Mouse (Mus musculus) left cerebral cortex, adult 18-20 months (tissue): ENCODE data around the gene Upf1. TPM values are rescaled to one million over a fixed set of nuclear protein-coding genes. Genes with fewer than 3 reads are reported as not detected.

ENCODE experiments used
- DNase-seq, 2 experiments: peaks; one replicate each; pipeline ENCODE4 v3.0.0; 2021 to 2022; ENCODE audit warnings: low spot score in 2 of 2, mixed read lengths in 1 of 2
- long read RNA-seq, 2 experiments: library from polyadenylated mRNA; stranded (forward); transcript quantifications; one replicate each; pipeline ENCODE4 v2.0.0; 2021
- total RNA-seq, 2 experiments: library from RNA; stranded (reverse); gene quantifications; 2 replicates each; pipeline ENCODE4 v1.2.3; 2021

The Upf1 gene
- total RNA-seq: 10 to 100 TPM; 64.1 to 73.7 TPM
- long read RNA-seq, experiment 1, full-length matches to known transcripts: 41 of 79 reads
- long read RNA-seq, experiment 1, partial matches to known transcripts: 26 of 79 reads
- long read RNA-seq, experiment 1, other reads (novel, unspliced or antisense): 12 of 79 reads
- long read RNA-seq, experiment 2, full-length matches to known transcripts: 21 of 48 reads
- long read RNA-seq, experiment 2, partial matches to known transcripts: 21 of 48 reads
- long read RNA-seq, experiment 2, other reads (novel, unspliced or antisense): 6 of 48 reads

DNA sequence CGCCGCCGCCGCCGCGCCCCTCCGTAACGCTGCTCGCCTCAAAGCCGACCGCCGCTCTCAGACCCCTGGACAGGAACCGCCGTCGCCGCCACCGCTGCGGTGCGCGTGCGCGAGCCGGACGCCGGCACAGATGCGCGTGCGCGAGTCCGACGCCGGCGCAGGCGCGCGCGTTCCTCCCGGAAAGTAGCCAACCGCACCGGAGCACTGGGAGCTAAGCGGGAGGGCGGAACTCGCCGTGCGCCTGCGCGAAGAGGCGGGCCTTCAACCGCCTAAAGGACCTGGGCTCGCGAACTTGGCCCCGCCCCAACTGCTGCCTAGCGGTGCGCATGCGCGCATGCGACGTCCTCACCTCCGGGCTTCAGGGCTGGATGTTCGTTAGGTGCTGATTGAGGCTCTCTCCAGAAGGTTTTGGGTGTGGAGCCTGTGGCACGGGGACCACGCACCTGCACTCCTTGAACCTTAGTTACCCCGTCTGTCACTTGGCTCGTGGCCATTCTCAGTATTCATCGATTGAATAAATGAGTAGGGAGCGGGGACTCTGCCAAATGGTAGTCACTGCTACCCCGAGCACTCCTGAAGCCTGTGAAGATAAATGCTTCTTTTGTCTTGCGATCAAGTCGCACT lies at the start of gene Upf1:
Gene Upf1, minus strand, starts transcription at position 85 of the 624 bp plus-strand sequence.
- DNase-seq: peak; percentile 99 to 100

DNA sequence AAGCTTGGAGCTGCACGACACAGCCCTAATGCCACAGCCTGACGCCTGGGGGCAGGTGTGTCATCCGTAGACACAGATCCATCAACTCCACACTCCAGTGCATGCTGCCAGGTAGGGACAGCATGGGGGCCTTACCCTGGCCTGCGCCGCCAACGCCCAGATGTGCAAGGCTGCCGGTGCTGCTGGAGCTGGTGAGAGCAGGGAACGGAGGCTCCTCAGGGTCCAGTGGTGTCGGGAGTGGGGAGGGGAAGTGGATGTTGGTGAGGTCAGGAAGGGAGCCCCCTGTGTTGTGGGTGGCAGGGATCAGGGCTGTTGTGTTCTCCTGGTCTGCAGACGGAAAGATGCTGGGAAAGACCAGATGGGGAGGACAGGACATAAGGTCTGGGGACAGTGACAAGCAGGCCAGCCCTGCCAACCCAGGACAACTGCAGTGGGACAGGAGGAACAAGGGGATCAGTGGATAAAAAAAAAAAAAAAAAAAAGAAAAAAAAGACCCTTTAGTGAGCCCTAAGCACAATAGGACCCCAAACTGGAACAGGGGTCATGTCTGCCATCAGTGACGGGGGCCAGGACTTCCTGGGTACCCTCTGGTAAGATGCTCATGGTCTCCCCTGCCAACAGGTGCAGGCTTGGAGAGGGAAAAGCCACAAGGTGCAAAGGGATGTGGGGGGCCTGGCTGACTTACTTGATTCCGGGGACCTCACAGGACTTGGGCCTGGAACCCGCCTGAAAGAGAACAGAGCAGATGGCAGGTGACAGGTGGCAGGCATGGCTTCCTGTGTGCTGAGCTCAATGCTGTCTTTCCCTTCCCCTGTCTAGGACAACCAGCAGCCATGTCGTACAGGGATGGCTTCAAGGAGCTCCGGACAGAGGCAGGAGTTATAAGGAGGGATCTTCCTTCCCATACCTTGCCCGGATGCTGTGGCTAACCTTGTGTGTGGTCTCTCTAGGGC lies 44.8 kb upstream of the Upf1 start:
- no peak for DNase-seq

DNA sequence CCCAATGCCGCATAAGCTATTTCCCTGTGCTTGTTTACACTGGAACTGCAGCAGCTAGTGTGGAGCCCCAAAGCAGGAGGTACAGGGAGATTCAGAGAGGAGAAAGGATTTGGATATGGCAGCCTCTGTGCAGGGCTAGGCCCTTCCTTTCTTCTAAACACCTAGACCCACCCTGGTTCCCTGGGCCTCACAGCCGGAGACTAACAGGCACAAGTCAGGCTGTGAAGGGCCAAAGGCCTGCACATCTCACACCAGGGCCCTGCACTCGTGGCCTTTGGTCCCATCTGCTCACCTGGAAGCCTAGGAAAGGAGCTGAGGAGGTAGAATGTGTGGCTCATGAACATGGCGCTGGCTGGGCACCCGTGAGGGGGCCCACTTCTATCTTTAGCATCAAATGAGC lies 43.1 kb upstream of the Upf1 start:
- DNase-seq: no peak

- no peak for DNase-seq
These were observed 42.6 kb upstream of the Upf1 start for GRCm38 (mm10) chr8:70395649-70396048.

DNA sequence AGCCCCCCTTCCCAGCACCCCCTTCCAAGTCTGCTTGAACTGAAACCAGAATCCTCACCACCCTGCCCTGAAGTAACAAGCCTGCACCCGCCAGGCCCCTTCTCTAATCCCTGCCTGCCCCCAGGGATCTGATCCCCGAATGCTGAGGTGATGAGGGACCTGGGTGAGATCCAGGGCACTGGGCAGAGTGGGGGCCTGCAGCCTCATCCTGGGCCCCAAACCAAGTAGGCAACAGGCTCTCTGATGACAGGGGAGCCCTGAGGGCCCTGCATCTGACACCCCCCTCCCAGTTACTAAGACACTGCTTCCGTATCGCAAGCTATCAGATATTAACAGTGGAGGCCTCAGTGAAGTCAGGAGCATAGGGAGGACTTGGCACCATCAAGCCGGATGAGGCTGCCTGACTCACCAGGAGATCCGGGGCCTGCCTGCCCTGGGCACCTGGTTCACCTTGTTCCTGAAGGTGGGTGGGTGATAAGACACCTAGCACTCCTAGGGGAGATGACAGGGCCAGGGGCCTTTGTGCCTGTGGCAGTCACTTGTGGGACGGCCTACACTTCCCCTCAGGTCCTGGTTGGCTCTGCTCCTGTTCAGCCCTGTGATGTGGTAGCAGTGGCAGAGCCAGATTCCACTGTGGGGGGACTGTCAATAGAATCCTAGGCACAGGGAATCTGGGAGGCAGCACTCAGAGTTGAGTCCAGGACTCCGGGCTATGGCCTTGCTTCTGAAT lies 41.4 kb upstream of the Upf1 start:
- DNase-seq: no peak

DNA sequence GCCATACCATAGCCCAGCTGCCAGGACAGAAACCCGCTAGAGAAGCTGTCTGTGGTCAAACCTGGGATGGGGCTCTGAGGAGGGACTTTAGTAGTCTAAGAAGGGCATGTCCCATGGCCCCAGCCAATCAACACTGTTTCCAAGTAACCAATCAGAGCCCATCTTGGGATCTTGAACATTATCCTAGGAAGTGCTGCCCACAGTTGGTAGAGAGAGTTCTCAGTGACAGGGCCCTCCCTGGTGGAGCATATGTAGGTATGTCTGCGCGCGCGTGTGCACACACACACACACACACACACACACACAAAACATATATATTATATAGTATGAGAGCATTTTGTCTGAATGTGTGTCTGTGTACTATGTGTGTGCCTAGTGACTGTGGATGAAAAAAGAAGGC lies 40.0 kb upstream of the Upf1 start:
- no peak for DNase-seq

GRCm38 (mm10) chr8:70389678-70390077 lies 36.6 kb upstream of the Upf1 start:
- peak in 1 of 2 experiments; percentile 27 for DNase-seq

- DNase-seq: peak; percentile 49 to 63
These were observed 30.2 kb upstream of the Upf1 start for GRCm38 (mm10) chr8:70383287-70383686.

GRCm38 (mm10) chr8:70380069-70380468 lies 27.0 kb upstream of the Upf1 start:
- DNase-seq: peak in 1 of 2 experiments; percentile 39

DNA sequence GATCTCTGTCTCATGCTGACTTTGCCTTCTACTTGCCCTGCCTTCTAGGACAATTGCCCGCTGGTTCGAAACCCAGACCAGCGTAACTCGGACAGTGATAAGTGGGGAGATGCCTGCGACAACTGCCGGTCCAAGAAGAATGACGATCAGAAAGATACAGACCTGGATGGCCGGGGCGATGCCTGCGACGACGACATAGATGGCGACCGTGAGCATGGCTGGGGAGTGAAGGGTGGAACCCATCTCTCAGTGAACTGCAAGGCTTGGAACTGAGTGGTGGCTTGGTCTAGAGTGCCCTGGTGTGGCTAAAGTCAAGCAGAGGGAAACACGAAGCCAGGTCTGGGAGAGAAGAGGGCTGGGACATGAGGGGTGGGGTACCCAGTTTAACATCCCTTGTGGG lies 24.0 kb upstream of the Upf1 start:
- no peak for DNase-seq

DNA sequence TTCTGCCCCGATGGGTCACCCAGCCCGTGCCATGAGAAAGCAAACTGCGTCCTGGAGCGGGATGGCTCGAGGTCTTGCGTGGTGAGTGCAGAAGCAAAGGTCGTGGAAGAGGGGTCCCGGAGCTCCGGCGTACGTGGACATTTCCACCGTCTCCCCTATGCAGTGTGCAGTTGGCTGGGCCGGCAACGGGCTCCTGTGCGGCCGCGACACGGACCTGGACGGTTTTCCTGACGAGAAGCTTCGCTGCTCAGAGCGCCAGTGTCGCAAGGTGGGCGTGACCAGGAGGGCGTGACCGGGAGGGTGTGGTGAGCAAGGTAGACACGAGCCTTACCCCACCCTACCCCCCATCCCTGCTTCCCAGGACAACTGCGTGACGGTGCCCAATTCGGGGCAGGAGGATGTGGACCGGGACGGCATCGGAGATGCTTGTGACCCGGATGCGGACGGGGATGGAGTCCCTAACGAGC lies 23.2 kb upstream of the Upf1 start:
- no peak for DNase-seq

DNA sequence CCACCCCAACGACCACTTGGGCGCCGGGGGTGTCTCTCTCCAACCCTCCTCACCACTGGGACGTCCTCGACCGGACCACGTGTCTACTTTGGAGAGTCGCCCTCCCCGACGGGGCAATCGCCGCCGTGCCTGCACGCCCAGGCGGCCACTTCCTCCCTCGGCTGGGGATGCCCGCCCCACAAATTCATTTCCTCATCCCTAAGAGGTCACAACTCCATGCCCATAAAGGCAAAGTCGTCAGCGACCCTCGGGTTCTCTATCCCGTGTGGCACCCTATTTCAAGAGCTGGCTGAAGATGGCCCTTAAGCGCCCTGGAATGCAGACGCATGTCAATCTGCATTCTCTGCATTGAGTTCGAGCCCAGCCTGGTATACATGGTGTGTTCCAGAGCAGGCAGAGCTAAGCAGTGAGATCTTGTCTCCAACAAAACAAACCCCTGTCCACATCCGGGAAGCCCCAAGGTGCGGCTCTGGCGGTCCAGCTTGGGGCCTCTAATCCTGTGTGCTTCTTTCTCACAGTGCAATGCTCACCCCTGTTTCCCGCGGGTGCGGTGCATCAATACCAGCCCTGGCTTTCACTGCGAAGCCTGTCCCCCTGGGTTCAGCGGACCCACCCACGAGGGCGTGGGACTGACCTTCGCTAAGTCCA lies 22.3 kb upstream of the Upf1 start:
- no peak for DNase-seq

DNA sequence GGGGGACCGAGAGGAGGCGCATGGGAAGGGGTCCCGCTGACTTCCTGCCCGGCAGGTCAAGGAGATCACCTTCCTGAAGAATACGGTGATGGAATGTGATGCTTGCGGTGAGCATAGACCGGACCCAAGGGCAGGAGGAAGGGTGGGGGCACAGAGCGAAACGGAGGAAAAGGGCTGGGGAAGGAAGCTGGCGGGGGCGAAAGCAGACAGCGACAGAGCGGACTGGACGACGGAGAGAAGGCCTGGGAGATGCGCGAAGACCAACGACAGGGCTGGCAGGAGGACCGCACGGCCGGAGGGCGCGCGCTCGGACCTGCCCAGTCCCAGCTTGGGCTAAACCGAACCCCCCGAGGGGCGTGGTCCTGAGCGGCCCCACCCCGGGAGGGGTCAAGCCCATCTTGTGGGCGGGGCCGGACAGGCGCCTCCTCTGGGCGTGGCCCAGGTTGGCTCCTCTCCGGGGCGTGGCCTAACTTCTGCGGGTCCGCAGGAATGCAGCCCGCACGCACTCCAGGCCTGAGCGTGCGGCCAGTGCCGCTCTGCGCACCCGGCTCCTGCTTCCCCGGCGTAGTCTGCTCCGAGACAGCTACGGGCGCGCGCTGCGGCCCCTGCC lies 21.3 kb upstream of the Upf1 start:
- DNase-seq: peak in 1 of 2 experiments; percentile 27

DNA sequence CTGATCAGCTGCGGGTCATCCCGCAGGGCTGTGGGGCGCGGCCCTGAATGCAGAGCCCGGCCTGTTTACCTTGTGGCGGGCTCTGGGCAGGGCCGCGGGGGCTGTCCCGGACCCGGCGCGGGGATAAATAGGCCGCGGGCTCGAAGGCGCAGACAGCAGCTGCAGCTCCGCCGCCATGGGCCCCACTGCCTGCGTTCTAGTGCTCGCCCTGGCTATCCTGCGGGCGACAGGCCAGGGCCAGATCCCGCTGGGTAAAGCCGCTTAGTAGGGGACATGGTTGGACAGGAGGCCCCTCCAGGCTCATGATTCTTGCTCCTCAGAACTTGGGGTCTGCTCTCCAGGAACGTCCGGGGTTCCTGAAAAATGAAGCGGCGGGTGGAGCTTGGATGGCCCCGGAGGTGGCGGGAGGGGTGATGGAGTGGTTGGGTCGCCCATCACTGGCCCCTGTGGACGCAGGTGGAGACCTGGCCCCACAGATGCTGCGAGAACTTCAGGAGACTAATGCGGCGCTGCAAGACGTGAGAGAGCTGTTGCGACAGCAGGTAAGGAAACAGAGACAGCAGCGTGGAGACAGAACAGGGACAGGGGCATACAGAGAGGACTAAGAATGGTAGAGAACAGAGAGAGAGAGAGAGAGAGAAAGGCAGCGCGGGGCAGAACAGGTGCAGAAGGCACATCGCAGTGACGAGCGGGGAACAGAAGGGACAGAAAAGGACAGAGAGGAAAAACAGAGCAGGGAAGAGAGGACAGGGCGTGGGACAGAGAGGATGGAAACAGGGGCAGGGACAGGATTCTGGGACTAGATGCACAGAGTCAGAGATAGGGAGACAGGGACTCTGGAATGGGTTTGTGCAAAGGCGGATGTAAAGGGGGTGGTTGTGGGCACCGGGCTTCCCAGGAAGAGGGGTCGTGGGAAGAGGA lies 20.6 kb upstream of the Upf1 start, which contains the start of gene Comp:
Gene Comp, plus strand, starts transcription at position 162 of the 921 bp plus-strand sequence.
- no peak for DNase-seq

DNA sequence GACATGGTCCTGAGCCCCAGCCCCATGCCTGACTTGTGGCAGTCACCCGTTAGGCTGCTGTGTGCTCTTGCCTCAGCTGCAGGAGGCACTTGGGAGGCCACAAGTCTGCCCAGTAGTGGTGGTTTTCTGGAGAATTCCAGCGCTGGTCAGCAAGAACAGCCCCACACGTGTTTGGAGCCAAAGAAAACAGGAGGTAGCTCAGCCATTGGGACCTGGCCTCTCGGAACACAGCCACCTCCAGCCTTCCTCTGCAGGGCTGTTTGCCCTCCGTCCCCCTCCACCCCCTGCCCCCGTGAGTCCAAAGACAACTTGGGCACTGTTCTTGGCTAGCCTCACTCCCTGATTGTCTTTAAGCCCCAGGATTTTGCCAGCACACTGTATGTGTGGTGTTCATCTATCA lies 18.9 kb upstream of the Upf1 start:
- DNase-seq: no peak

DNA sequence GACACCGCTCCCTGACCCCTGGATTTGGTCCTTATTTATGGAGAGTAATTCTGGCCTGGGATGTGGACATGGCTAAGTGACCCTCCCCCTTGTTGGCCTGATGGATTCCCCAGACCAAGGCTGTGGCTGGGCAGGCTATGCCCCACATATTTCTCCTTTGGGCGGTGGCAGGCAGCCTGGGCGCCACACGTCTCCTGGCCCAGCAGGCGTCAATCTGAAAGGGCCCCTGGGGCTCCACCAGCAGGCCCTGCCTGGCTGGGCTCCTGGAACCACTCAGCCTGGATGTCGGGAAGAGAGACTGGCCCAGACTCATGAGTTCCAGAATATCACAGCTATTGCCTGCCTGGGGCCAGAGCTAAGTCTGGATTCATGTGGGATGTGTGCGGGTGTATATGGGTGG lies 17.4 kb upstream of the Upf1 start:
- DNase-seq: no peak

DNA sequence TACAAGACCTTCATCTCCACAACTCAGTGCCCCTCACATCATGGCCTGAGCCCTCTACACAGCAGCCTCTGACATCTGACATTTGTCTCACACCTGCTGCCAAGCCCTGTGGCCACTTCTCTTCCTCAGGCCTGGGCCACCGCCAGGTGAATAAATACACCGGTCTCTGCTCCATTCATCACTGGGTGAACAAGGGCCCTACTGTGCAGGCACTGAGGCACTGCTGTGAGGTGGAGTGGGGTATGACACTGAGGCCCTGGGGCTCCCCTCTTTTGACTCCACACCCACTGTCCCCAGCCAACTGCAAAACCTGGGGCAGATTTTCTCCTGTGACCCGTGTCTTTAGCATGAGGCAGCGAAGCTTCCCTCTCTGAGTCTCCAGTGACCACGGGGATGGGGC lies 13.5 kb upstream of the Upf1 start:
- no peak for DNase-seq

DNA sequence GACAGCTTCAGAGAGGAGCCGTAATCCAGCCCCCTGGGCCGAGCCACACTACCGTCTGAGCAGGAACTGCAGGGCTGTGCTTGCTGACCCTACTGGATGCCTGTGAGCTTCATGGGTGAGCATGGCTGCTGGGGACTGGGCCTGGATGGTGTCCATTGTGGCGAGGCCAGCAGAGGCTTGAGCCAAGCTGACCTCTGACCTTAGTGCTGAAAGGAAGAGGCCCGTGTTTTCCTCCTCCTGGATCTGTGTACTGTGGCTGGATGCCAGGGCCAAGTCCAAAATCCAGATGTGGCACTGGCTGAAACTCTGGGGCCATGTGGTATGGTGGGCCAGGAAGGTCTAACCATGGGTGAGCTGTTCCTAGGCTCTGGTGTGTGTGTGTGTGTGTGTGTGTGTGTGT lies 11.0 kb upstream of the Upf1 start:
- DNase-seq: no peak

DNA sequence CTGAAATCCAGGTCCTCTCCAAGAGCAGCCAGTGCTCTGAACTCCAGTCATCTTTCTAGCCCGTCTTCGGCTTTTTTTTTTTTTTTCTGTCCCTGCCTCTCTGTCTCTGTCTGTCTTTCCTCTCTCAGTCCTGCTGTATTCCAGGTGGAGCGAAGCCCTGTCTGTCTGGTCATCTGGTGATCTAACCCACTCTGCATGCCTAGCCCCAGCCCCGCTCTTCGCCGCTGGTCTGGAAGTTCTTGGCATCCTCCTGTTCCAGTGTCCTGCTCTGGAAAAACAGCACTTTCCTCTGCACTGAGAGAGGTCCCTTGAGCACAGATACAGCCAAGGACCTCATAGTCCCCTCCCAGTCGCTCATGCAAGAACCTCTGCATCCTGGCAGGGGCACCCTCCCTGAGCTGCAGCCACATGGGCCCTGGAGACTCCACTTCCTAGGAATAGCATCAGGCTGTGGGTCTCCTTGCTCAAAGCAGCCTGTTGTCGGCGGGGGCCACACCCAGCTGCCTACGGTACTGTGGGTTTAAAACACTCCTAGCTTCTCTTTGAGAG lies 8.5 kb upstream of the Upf1 start:
- DNase-seq: no peak
